Mouse (Mus musculus) ES-E14 (cell line): ENCODE measurements around the gene Dll3. TPM values are rescaled to one million over a fixed set of nuclear protein-coding genes. Genes with fewer than 3 reads are reported as not detected.
A peak's percentile ranks its signal among the peaks of the same experiment; 100 is the strongest.

Experiments used
- DNase-seq: peaks from one replicate; pipeline ENCODE4 v3.0.0-alpha.2; 2013; ENCODE audit warnings: low read depth, low spot score
- H3K27ac ChIP-seq: 2 replicates; pipeline ENCODE4 v1.5.1; 2012; ENCODE audit warnings: low read depth, mild to moderate bottlenecking, low read length, moderate library complexity, mixed read lengths; ENCODE audit not compliant: poor library complexity, insufficient read depth, severe bottlenecking
- H3K36me3 ChIP-seq: 2 replicates; pipeline ENCODE4 v1.6.1; 2012; ENCODE audit warnings: mild to moderate bottlenecking, low read length, moderate library complexity, mixed read lengths; ENCODE audit not compliant: control insufficient read depth, poor library complexity, insufficient read depth, severe bottlenecking
- H3K4me1 ChIP-seq, 2 experiments: fragments of 150-350 bp in 1 of 2; sonication (generic) in 1 of 2; 2 replicates each; pipeline ENCODE4 v1.6.1; 2012; ENCODE audit warnings: low read length in 2 of 2, mild to moderate bottlenecking in 1 of 2, mixed read lengths in 1 of 2; ENCODE audit not compliant: control insufficient read depth in 2 of 2, insufficient read depth in 2 of 2, poor library complexity in 1 of 2
- H3K4me3 ChIP-seq, 2 experiments: fragments of 150-350 bp in 1 of 2; sonication (generic) in 1 of 2; 2 replicates each; pipeline ENCODE4 v1.5.1; 2012; ENCODE audit warnings: low read length in 2 of 2, low read depth in 1 of 2, mild to moderate bottlenecking in 1 of 2, mixed read lengths in 1 of 2; ENCODE audit not compliant: insufficient read depth in 1 of 2, poor library complexity in 1 of 2, severe bottlenecking in 1 of 2
- H3K9ac ChIP-seq: 2 replicates; pipeline ENCODE4 v1.6.1; 2012; ENCODE audit warnings: low read depth, mild to moderate bottlenecking, low read length, mixed read lengths; ENCODE audit not compliant: poor library complexity, insufficient read depth, severe bottlenecking
- H3K9me3 ChIP-seq: fragments of 150-350 bp; sonication (generic); 2 replicates; pipeline ENCODE4 v1.6.1; 2012; ENCODE audit warnings: low read depth, mild to moderate bottlenecking, low read length; ENCODE audit not compliant: control insufficient read depth, insufficient read depth
- CHD2 ChIP-seq: IDR thresholded peaks from 2 replicates; pipeline ENCODE4 v1.6.1; 2014; ENCODE audit warnings: mild to moderate bottlenecking, low read depth, low read length, inconsistent platforms
- HCFC1 ChIP-seq: IDR thresholded peaks from 2 replicates; pipeline ENCODE4 v1.6.1; 2012; ENCODE audit warnings: low read length, inconsistent platforms, borderline replicate concordance; ENCODE audit not compliant: insufficient read depth
- MAFK ChIP-seq: IDR thresholded peaks from 2 replicates; pipeline ENCODE4 v1.6.1; 2014; ENCODE audit warnings: mild to moderate bottlenecking, low read depth, low read length, inconsistent platforms; ENCODE audit not compliant: insufficient read depth
- ZC3H11A ChIP-seq: IDR thresholded peaks from 2 replicates; pipeline ENCODE4 v1.6.1; 2012; ENCODE audit warnings: low read depth, mild to moderate bottlenecking, inconsistent platforms, low read length, borderline replicate concordance
- ZNF384 ChIP-seq: IDR thresholded peaks from 2 replicates; pipeline ENCODE4 v1.6.1; 2012; ENCODE audit warnings: low read depth, low read length, inconsistent platforms
- in situ Hi-C, 2 experiments: fragments of 600-800 bp; cut with MboI; formaldehyde crosslinking; loops; one replicate each; pipeline ENCODE4 v1.15.1; 2025; ENCODE audit warnings: low sequenced_read_pairs in 2 of 2, inconsistent platforms in 1 of 2; ENCODE audit not compliant: unreplicated experiment in 2 of 2
- total RNA-seq: library from RNA; depleted of rRNA; stranded (reverse); fragments of 300-350 nt; gene quantifications from 2 replicates; pipeline ENCODE4 v1.2.3, GENCODE M21; 2012

The Dll3 gene
- total RNA-seq, 1 experiment: 4.1 TPM

GRCm38 (mm10) chr7:28298837-28299625, 3.0 kb downstream of the Dll3 start:
- in situ Hi-C loops: no loop called here

GRCm38 (mm10) chr7:28294481-28294880, 7.6 kb downstream of the Dll3 start:
- Histone ChIP-seq H3K4me3 (peak overlapping the region; percentile 65 to 66), H3K36me3 (no peaks in the 10 kb centered on the region), H3K9me3 (no peaks in the 10 kb centered on the region), H3K9ac (peak overlapping the region; percentile 74), H3K4me1 (peaks cover 0 to 12% of the 10 kb centered on the region in 2 experiments; a peak in 1 of 4 replicates), H3K27ac (no peak overlapping the region)
- TF ChIP-seq MAFK (no peak), HCFC1 (no peak), CHD2 (no peak), ZNF384 (no peak), ZC3H11A (no peak)
- in situ Hi-C loops: no loop called here
- DNase-seq: no peak

More at GRCm38 (mm10) chr7:28298837-28299625, 3.0 kb downstream of the Dll3 start:
- Histone ChIP-seq H3K9me3 (no peaks in the 10 kb centered on the region), H3K4me1 (peaks cover 0 to 9% of the 10 kb centered on the region in 2 experiments; a peak in 2 of 4 replicates), H3K36me3 (no peaks in the 10 kb centered on the region), H3K4me3 (peak overlapping the region; percentile 15 to 65; a peak in 3 of 4 replicates), H3K9ac (peak overlapping the region; percentile 69), H3K27ac (no peak overlapping the region)
- TF ChIP-seq HCFC1 (0 out of 2 replicates have a peak, but pooled peaks have one; percentile 8), CHD2 (no peak)
- DNase-seq: peak; percentile 88

DNA sequence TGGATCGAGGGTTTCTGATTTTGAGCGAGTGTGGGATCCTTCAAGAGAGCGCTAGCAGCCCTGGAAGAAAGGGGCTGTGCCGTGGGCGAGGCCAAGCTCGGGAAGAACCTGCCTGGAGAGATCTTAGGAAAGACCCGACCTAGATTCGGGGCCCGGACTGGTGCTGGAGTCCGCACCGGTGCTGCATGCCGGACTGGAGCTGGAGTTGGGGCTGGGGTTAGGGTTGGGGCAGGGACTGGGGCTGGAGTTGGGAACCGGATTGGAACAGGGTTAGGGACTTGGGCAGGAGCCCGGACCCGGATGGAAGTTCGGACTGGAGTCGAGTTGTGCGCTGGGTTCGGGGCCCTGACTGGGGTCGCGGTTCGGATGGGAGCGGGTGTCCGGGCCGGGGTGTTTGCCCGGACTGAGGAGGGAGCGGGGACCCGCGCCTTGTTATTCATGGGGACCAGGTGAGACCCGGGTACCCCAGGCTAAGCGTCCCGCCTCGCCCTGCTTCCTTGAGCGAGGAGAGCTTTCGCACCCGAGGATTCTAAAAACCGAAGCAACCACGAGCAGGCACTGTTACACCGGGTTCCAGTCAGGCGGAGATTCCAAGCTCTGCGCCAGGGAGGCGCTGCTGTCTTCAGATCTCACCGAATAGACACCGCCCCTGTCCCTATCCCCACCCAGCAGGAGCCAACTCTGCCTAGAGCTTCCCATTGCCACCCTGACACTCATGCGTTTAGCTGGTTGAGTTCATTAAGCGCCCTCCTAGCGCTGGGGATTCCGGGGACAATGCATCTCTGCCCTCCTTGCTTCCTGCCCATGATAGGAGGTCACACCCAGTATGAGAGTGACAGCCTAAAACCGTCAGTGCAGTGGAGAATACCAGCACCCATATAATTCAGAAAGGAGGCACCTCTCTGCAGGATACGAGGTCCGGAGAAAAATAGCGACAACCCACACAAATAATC, 11.1 kb downstream of the Dll3 start, which contains the start of gene Selenov:
Gene Selenov (minus strand): TSS at position 549 of the 953 bp plus-strand sequence.
- in situ Hi-C loops: no loop called here
- DNase-seq: no peak
- peaks cover 0 to 5% of the 10 kb centered on the region in 2 experiments; a peak in 1 of 4 replicates for H3K4me1 ChIP-seq
- peak within 1 kb of the TSS; percentile 65 to 67 for H3K4me3 ChIP-seq
- no peaks in the 10 kb centered on the region for H3K36me3 ChIP-seq
- peak within 1 kb of the TSS; percentile 73 for H3K9ac ChIP-seq
- H3K9me3 ChIP-seq: no peaks in the 10 kb centered on the region
- H3K27ac ChIP-seq: no peak within 1 kb of the TSS
- no peak for TF ChIP-seq ZNF384

- Histone ChIP-seq H3K27ac (no peak overlapping the region), H3K4me1 (peaks cover 0 to 5% of the 10 kb centered on the region in 2 experiments; a peak in 1 of 4 replicates), H3K9ac (peak overlapping the region; percentile 73), H3K9me3 (no peaks in the 10 kb centered on the region), H3K4me3 (peak overlapping the region; percentile 65 to 67), H3K36me3 (no peaks in the 10 kb centered on the region)
- DNase-seq: no peak
- in situ Hi-C loops: no loop called here
- TF ChIP-seq ZC3H11A (no peak), ZNF384 (no peak), CHD2 (no peak), HCFC1 (no peak), MAFK (no peak)
Observed at GRCm38 (mm10) chr7:28290165-28290564, 11.9 kb downstream of the Dll3 start.
